Mouse (Mus musculus): ENCODE data around the gene Stum.

- TF ChIP-seq GATA1 (IDR thresholded peaks at IDR 0.05; ENCODE audit: borderline replicate concordance, low read length): no peak
- TF ChIP-seq FLI1 (IDR thresholded peaks at IDR 0.05; ENCODE audit: low read length): no peak
These were observed 18.9 kb downstream of the Stum start for GRCm38 (mm10) chr1:180464357-180464756.
